Mouse (Mus musculus) midbrain, embryonic 11.5 days (tissue): ENCODE results near the gene Elovl6. TPM values are rescaled to one million over a fixed set of nuclear protein-coding genes. Genes with fewer than 3 reads are reported as not detected.
A peak's percentile ranks its signal among the peaks of the same experiment; 100 is the strongest.

ENCODE experiments used
- ATAC-seq: fragments of 200-750 bp; cut with Nextera tagmentation; 2 replicates; pipeline ENCODE4 v1.8.0; 2017; ENCODE audit warnings: moderate TSS enrichment, moderate library complexity; ENCODE audit not compliant: low FRiP score
- DNase-seq: peaks from one replicate; pipeline ENCODE4 v3.0.0; 2015; ENCODE audit warnings: low spot score; ENCODE audit errors: missing footprints
- H3K27ac ChIP-seq: fragments of 300-500 bp; sonication (generic); 2 replicates; pipeline ENCODE4 v1.5.1; 2014; ENCODE audit warnings: low read depth, low read length
- H3K27me3 ChIP-seq: fragments of 300-500 bp; sonication (generic); 2 replicates; pipeline ENCODE4 v1.6.1; 2014; ENCODE audit warnings: mild to moderate bottlenecking, low read length, moderate library complexity, mixed read lengths; ENCODE audit not compliant: control insufficient read depth, insufficient read depth
- H3K36me3 ChIP-seq: fragments of 300-500 bp; sonication (generic); 2 replicates; pipeline ENCODE4 v1.6.1; 2014; ENCODE audit warnings: mild to moderate bottlenecking, low read length, moderate library complexity, mixed read lengths; ENCODE audit not compliant: control insufficient read depth, insufficient read depth
- H3K4me1 ChIP-seq: fragments of 300-500 bp; sonication (generic); 2 replicates; pipeline ENCODE4 v1.6.1; 2014; ENCODE audit warnings: low read length; ENCODE audit not compliant: control insufficient read depth, insufficient read depth
- H3K4me2 ChIP-seq: fragments of 300-500 bp; sonication (generic); 2 replicates; pipeline ENCODE4 v1.6.1; 2014; ENCODE audit warnings: mild to moderate bottlenecking, moderate library complexity
- H3K4me3 ChIP-seq: fragments of 300-500 bp; sonication (generic); 2 replicates; pipeline ENCODE4 v1.5.1; 2014; ENCODE audit warnings: low read depth, low read length
- H3K9ac ChIP-seq: fragments of 300-500 bp; sonication (generic); 2 replicates; pipeline ENCODE4 v1.6.1; 2014; ENCODE audit warnings: low read length
- H3K9me3 ChIP-seq: fragments of 300-500 bp; sonication (generic); 2 replicates; pipeline ENCODE4 v1.6.1; 2016; ENCODE audit warnings: low read length; ENCODE audit not compliant: control insufficient read depth
- WGBS: fragments of 180-500 bp; shearing (Covaris S2); extraction: QIAGEN DNeasy Blood & Tissue Kit; methylation state at CpG from one replicate; pipeline ENCODE4 v1.1.7; 2014; 5-methylcytosine and 5-hydroxymethylcytosine counted together
- polyA plus RNA-seq: library from polyadenylated mRNA; unstranded; fragments of >200 nt; fragmentation: Nextera tagmentation; extraction: Ambion mirVana; gene quantifications from 2 replicates; pipeline ENCODE4 v1.2.1, GENCODE M21; 2014

The Elovl6 gene
- 40.9 and 41.0 TPM in 2 replicates for polyA plus RNA-seq

- peaks cover 27% of the 10 kb centered on the region for H3K4me1 ChIP-seq
- under 1% methylated on average over 35 of the region's 35 CpGs for WGBS
- ATAC-seq, result peak; percentile 67
- peak; percentile 98 for DNase-seq
- H3K4me2 ChIP-seq, result peak within 1 kb of the TSS; percentile 64
- H3K36me3 ChIP-seq, result no peaks in the 10 kb centered on the region
- H3K27ac ChIP-seq, result peak within 1 kb of the TSS; percentile 91
- no peaks in the 10 kb centered on the region for H3K27me3 ChIP-seq
- H3K4me3 ChIP-seq, result peak within 1 kb of the TSS; percentile 87
- H3K9ac ChIP-seq, result peak within 1 kb of the TSS; percentile 98
- H3K9me3 ChIP-seq, result no peaks in the 10 kb centered on the region
Observed at GRCm38 (mm10) chr3:129532180-129532864, at the start of gene Elovl6. Gene Elovl6, plus strand, starts transcription at chr3:129532355.

- ATAC-seq (no peak), DNase-seq (no peak)
- no peak overlapping the region for H3K9ac ChIP-seq
- no peaks in the 10 kb centered on the region for H3K27me3 ChIP-seq
- no peaks in the 10 kb centered on the region for H3K36me3 ChIP-seq
- H3K4me3 ChIP-seq, result no peak overlapping the region
- H3K27ac ChIP-seq, result no peak overlapping the region
- no peaks in the 10 kb centered on the region for H3K4me1 ChIP-seq
- no peaks in the 10 kb centered on the region for H3K9me3 ChIP-seq
- no peak overlapping the region for H3K4me2 ChIP-seq
- 91% methylated on average over 4 of the region's 4 CpGs for WGBS
Observed at GRCm38 (mm10) chr3:129488774-129489173, 43.4 kb upstream of the Elovl6 start.

GRCm38 (mm10) chr3:129494123-129494522 is 38.0 kb upstream of the Elovl6 start:
- no peak for ATAC-seq
- Histone ChIP-seq H3K4me2 (no peak overlapping the region), H3K9me3 (no peaks in the 10 kb centered on the region), H3K27me3 (no peaks in the 10 kb centered on the region), H3K27ac (no peak overlapping the region), H3K9ac (no peak overlapping the region), H3K4me1 (no peaks in the 10 kb centered on the region), H3K4me3 (no peak overlapping the region), H3K36me3 (no peaks in the 10 kb centered on the region)
- WGBS, result 95% methylated on average over 10 of the region's 10 CpGs
- DNase-seq, result no peak

GRCm38 (mm10) chr3:129494731-129495130 is 37.4 kb upstream of the Elovl6 start:
- H3K36me3 ChIP-seq, result no peaks in the 10 kb centered on the region
- no peak overlapping the region for H3K4me3 ChIP-seq
- H3K4me1 ChIP-seq, result no peaks in the 10 kb centered on the region
- no peak overlapping the region for H3K27ac ChIP-seq
- no peaks in the 10 kb centered on the region for H3K9me3 ChIP-seq
- no peak overlapping the region for H3K9ac ChIP-seq
- WGBS, result 85% methylated on average over 4 of the region's 4 CpGs
- no peak for DNase-seq
- ATAC-seq, result no peak
- H3K27me3 ChIP-seq, result no peaks in the 10 kb centered on the region
- H3K4me2 ChIP-seq, result no peak overlapping the region

GRCm38 (mm10) chr3:129503781-129504180 is 28.4 kb upstream of the Elovl6 start:
- ATAC-seq (no peak), DNase-seq (no peak)
- 90% methylated on average over 7 of the region's 7 CpGs for WGBS
- Histone ChIP-seq H3K9ac (no peak overlapping the region), H3K36me3 (no peaks in the 10 kb centered on the region), H3K4me3 (no peak overlapping the region), H3K4me2 (no peak overlapping the region), H3K4me1 (no peaks in the 10 kb centered on the region), H3K27me3 (no peaks in the 10 kb centered on the region), H3K27ac (no peak overlapping the region), H3K9me3 (no peaks in the 10 kb centered on the region)

- WGBS, result 80% methylated on average over 6 of the region's 6 CpGs
- ATAC-seq (no peak), DNase-seq (no peak)
- Histone ChIP-seq H3K27me3 (no peaks in the 10 kb centered on the region), H3K27ac (no peak overlapping the region), H3K9ac (no peak overlapping the region), H3K9me3 (no peaks in the 10 kb centered on the region), H3K4me2 (no peak overlapping the region), H3K4me1 (no peaks in the 10 kb centered on the region), H3K36me3 (no peaks in the 10 kb centered on the region), H3K4me3 (no peak overlapping the region)
Observed at GRCm38 (mm10) chr3:129504928-129505327, 27.2 kb upstream of the Elovl6 start.

GRCm38 (mm10) chr3:129507736-129508135 is 24.4 kb upstream of the Elovl6 start:
- no peaks in the 10 kb centered on the region for H3K4me1 ChIP-seq
- H3K9ac ChIP-seq, result no peak overlapping the region
- H3K4me3 ChIP-seq, result no peak overlapping the region
- H3K4me2 ChIP-seq, result no peak overlapping the region
- 100% methylated on average over 1 of the region's 1 CpGs for WGBS
- no peaks in the 10 kb centered on the region for H3K27me3 ChIP-seq
- ATAC-seq (no peak), DNase-seq (no peak)
- H3K9me3 ChIP-seq, result no peaks in the 10 kb centered on the region
- no peak overlapping the region for H3K27ac ChIP-seq
- no peaks in the 10 kb centered on the region for H3K36me3 ChIP-seq

GRCm38 (mm10) chr3:129508571-129508970 is 23.6 kb upstream of the Elovl6 start:
- H3K4me3 ChIP-seq, result no peak overlapping the region
- no peak for DNase-seq
- H3K36me3 ChIP-seq, result no peaks in the 10 kb centered on the region
- H3K9me3 ChIP-seq, result no peaks in the 10 kb centered on the region
- no peak overlapping the region for H3K27ac ChIP-seq
- H3K27me3 ChIP-seq, result no peaks in the 10 kb centered on the region
- no peak overlapping the region for H3K4me2 ChIP-seq
- ATAC-seq, result no peak
- H3K4me1 ChIP-seq, result no peaks in the 10 kb centered on the region
- no peak overlapping the region for H3K9ac ChIP-seq

GRCm38 (mm10) chr3:129509725-129510124 is 22.4 kb upstream of the Elovl6 start:
- DNase-seq (no peak), ATAC-seq (no peak)
- Histone ChIP-seq H3K9ac (no peak overlapping the region), H3K4me3 (no peak overlapping the region), H3K36me3 (no peaks in the 10 kb centered on the region), H3K4me2 (no peak overlapping the region), H3K4me1 (no peaks in the 10 kb centered on the region), H3K27me3 (no peaks in the 10 kb centered on the region), H3K27ac (no peak overlapping the region), H3K9me3 (no peaks in the 10 kb centered on the region)
- WGBS, result 88% methylated on average over 10 of the region's 10 CpGs
